Mouse (Mus musculus) Patski (cell line): ENCODE data around the gene Sipa1l3. TPM values are rescaled to one million over a fixed set of nuclear protein-coding genes. Genes with fewer than 3 reads are reported as not detected.

Experiments
- ATAC-seq: fragments of 100-300 bp; one replicate; pipeline ENCODE4 v1.8.0; 2021
- CTCF ChIA-PET: fragments of 350-600 bp; sonication (Branson Sonifier 250); formaldehyde crosslinking; loops from one replicate; lab custom pipeline; 2022; ENCODE audit warnings: inconsistent platforms; lab: Charles Lee
- POLR2A ChIA-PET: fragments of 350-600 bp; sonication (Branson Sonifier 250); formaldehyde crosslinking; loops from one replicate; lab custom pipeline; 2022; ENCODE audit warnings: antibody characterized with exemption, inconsistent platforms; lab: Charles Lee
- DNase-seq: peaks from one replicate; pipeline ENCODE4 v3.0.0-alpha.2; 2011; ENCODE audit warnings: low read depth, low spot score
- H3K27me3 ChIP-seq: fragments of 371-371 bp; one replicate; pipeline ENCODE4 v1.5.1; 2021
- CTCF ChIP-seq: fragments of 100-300 bp; IDR thresholded peaks from one replicate; pipeline ENCODE4 v1.5.1; 2021
- in situ Hi-C: fragments of 300-500 bp; cut with MboI; formaldehyde crosslinking; loops from 3 replicates; pipeline ENCODE4 v1.11.1; 2018; ENCODE audit warnings: low pct_unique_long_range_greater_than_20kb, mixed read lengths
- polyA plus RNA-seq: library from polyadenylated mRNA; unstranded; gene quantifications from one replicate; pipeline ENCODE4 v1.2.3, GENCODE M21; 2021

Sipa1l3 gene
- 27.2 TPM for polyA plus RNA-seq

DNA sequence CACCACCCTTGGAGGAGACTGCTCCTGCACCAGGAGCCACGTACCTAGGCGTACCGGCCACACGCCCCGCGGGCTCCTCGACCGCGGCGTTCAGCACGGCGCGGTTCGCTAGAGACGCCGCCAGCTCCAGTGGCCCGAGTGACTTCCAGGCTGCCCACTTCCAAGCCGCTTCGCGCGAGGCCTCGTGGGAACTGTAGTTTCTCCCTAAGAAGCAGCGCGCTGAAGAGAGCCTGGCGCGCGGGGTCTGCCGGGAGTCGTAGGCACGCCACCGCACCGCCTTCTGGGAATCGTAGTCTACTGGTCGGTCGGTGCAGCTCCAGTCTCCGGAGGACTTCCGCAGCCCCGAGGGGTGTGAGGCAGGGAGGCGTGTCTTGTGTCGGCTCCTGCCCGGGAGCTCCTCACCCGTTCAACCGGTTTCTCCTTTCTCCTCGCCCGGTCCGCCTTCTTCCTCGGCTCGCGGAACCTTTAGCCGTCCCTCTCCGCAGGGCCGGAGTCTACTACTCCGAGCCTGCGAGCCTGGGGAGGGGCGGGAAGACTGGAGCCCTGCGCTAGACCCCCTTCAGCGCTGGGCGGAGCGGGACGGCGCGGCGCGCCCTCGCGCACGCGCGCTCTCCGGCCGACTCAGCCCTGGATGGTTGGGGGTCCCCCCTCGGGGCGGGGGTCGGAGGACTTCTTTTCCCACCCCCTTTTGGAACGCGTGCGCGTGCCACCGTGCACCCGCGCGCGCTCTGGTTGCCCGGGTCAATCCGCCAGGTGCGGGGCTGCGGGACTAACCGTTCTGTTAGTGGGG is at the start of gene Sipa1l3:
Sipa1l3 (minus strand) TSS at position 221 of the 790 bp plus-strand sequence.
- DNase-seq: peak; percentile 71
- ChIA-PET CTCF (interaction anchor here (0.9 to 8.3 kb wide), 7 partner anchors 13 to 142 kb away, joined by 3 to 89 read pairs (median 4); no protein-coding TSS in a partner anchor), POLR2A (interaction anchor here (0.5 to 1.9 kb wide), 8 partner anchors 12 to 216 kb away, joined by 3 to 7 read pairs (median 4); no protein-coding TSS in a partner anchor)
- no peak for TF ChIP-seq CTCF
- in situ Hi-C loops: no loop called here
- peak; percentile 95 for ATAC-seq
- no peaks in the 10 kb centered on the region for H3K27me3 ChIP-seq

DNA sequence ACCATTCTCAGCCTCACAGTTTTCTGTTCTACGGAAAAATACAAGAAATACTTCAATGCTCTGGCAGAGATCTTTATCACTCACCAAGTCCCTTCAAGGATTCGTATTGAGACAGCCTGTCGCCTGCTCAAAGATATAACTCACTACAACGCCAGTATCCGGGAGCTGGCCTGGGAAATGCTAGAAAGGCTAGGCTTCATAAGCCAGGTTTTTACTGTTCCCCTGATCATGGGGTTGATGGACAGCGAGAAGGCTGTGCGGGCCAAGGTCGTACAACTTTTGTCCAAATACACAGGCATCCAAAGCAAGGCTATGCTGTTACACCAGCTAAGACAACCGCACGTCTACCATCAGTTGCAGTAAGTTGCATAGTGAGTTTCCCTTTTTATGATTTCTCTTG is 44.6 kb upstream of the Sipa1l3 start:
- in situ Hi-C loops: loop anchor here (10.0 to 25.0 kb wide), 2 partner anchors 122 to 1076 kb away; no protein-coding TSS in a partner anchor
- DNase-seq (no peak), ATAC-seq (no peak)
- CTCF ChIA-PET: no interaction called here
- POLR2A ChIA-PET: no interaction called here
- no peak for TF ChIP-seq CTCF
- H3K27me3 ChIP-seq: no peaks in the 10 kb centered on the region

DNA sequence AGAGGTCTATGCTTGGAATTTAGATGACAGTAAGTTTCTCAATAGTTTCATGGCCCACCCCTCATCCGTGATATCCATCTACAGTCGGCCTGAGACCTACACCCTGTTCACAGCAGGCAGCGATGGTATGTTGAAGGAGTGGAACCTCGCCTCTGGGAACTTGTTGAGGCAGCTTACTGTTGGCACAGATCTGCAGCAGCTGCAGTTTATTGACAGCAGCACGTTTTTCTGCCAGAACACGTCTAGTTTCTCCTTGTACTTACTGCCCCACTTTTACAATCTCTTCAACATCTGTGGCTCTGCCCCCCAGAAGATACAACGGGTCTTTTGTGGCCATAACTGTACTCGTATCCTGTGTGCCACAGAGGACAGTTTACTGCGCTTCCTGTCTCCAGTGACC is 42.6 kb upstream of the Sipa1l3 start:
- TF ChIP-seq CTCF: no peak
- H3K27me3 ChIP-seq: no peaks in the 10 kb centered on the region
- no peak for DNase-seq
- in situ Hi-C loops: loop anchor here (10.0 to 25.0 kb wide), 2 partner anchors 124 to 1074 kb away; no protein-coding TSS in a partner anchor
- ChIA-PET CTCF (no interaction called here), POLR2A (no interaction called here)
- ATAC-seq: no peak

DNA sequence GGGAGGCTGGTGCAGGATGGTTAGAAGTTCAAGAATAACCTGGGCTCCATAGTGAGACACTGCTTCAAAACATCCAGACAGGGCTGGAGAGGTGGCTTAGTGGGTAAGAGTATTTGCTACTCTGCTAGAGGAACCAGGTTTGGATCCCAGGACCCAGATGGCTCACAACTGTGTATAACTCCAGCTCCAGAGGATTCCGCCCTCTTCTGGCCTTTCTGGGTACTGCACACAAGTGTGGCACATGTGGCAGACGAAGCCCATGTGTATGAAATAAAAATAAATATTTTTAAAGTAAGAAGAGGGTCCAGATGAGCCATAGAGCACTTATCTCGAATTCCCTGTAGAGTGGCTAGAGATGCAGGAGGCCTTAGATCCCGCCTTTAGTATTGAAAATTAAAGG is 40.8 kb upstream of the Sipa1l3 start:
- POLR2A ChIA-PET: no interaction called here
- DNase-seq: no peak
- no peak for ATAC-seq
- CTCF ChIA-PET: no interaction called here
- in situ Hi-C loops: loop anchor here (25.0 kb wide), 1 partner anchor 1072 kb away; no protein-coding TSS in a partner anchor
- TF ChIP-seq CTCF: peak; percentile 35
- no peaks in the 10 kb centered on the region for H3K27me3 ChIP-seq

DNA sequence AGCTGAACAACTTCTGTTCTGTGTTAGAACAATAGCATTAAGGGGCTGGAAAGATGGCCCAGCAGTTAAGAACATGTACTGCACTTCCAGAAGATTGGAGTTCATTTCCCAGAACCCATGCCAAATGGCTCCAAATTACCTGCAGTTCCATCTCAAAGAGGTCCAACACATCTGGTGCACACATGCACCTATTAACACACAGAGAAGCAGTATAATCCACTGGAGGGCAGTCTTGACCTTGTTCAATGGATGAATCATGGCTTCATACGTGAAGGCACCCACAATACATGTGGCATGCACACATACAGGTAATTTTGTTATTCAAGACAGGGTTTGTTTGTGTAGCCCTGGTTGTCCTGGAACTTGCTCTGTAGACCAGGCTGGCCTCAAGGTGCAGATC is 40.3 kb upstream of the Sipa1l3 start:
- in situ Hi-C loops: loop anchor here (25.0 kb wide), 1 partner anchor 1071 kb away; no protein-coding TSS in a partner anchor
- DNase-seq (no peak), ATAC-seq (no peak)
- CTCF ChIA-PET: no interaction called here
- POLR2A ChIA-PET: no interaction called here
- no peaks in the 10 kb centered on the region for H3K27me3 ChIP-seq
- peak; percentile 48 for TF ChIP-seq CTCF

DNA sequence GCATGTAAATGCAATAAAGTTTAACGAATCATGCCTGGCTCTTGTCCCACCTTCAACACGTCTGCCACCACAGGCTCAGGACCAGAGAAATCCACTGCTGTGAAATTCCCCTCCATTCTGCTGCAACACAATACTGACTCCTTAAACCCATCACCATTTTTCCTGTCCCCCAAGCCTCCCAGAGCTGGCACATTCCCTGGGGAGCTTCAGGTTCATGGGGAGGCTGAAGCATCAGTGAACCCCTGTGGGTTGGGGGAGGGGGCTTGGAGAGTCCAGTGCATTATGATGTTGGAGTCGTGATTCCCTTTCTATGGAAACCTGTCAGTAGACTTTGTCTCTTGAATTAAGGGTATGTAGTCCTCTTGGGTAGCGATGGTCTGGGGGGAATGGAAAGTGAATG is 37.8 kb upstream of the Sipa1l3 start:
- TF ChIP-seq CTCF: no peak
- ChIA-PET POLR2A (no interaction called here), CTCF (no interaction called here)
- in situ Hi-C loops: loop anchor here (25.0 kb wide), 1 partner anchor 1069 kb away; no protein-coding TSS in a partner anchor
- DNase-seq: no peak
- ATAC-seq: no peak
- H3K27me3 ChIP-seq: no peaks in the 10 kb centered on the region

DNA sequence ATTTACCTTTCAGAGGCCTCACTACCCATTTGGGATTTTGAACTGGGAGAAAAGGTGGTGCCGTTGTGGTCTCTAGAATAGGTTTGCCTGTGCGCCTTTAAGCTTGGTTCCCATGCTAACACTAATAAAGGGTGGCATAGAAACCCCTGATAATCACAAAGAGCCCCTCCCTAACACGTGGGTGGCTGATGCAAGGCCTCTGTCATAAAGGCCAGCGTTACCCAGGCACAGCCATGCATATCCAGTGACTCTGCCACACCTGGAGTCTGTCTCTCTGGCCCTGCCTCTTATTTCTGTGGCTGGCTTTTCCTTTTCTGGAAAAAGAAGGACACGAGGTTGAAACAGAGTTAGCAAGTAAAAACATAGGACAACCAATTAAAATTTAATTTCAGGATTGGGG is 37.1 kb upstream of the Sipa1l3 start:
- in situ Hi-C loops: loop anchor here (25.0 kb wide), 1 partner anchor 1068 kb away; no protein-coding TSS in a partner anchor
- ATAC-seq: no peak

DNA sequence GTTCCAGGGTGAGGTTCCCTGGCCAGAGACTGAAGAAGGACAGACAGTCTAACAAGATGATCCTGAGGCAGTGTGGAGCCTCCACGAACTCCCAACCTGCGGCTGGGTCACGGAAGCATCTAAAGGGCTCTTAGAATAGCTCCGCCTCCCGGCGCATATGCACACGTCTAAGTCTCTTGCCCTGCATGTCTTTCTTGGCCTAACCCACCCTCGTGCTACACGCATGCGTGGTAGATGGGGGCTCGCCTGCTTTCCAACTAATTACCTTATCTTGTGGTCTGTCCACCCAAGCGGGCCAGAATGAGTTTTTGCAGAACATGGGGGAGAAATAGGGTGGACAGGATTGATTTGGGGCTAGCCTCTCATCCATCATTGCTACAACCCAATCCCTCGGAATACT is 36.6 kb upstream of the Sipa1l3 start:
- no peak for DNase-seq
- ChIA-PET POLR2A (no interaction called here), CTCF (interaction anchor here (0.6 kb wide), 1 partner anchor 32 kb away, joined by 3 read pairs; no protein-coding TSS in a partner anchor)
- TF ChIP-seq CTCF: no peak
- in situ Hi-C loops: loop anchor here (25.0 kb wide), 1 partner anchor 1068 kb away; no protein-coding TSS in a partner anchor
- no peaks in the 10 kb centered on the region for H3K27me3 ChIP-seq
- no peak for ATAC-seq

More for the DNA sequence above, 37.1 kb upstream of the Sipa1l3 start:
- no peak for DNase-seq
- ChIA-PET CTCF (interaction anchor here (0.6 kb wide), 1 partner anchor 32 kb away, joined by 3 read pairs; no protein-coding TSS in a partner anchor), POLR2A (no interaction called here)
- H3K27me3 ChIP-seq: no peaks in the 10 kb centered on the region
- no peak for TF ChIP-seq CTCF

DNA sequence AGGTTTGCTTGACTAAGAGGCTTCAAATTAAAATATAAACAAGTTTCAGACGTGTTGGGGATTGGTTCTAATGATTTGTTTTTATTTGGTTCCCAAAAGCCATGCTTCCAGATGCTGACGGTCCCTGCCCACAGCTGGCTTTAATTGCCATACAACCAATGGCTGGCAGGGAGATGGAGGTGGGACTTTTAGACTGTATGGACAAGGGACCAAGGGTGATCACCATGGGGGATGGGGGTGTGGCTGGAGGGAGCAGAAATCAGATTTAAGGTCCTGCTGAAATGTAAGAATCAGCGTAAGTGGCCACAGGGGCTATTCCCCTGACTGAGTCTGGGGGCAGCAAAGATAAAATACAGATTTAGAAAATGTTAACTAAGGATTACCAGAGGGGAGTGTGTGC is 32.2 kb upstream of the Sipa1l3 start:
- DNase-seq: no peak
- TF ChIP-seq CTCF: no peak
- POLR2A ChIA-PET: interaction anchor here (0.6 kb wide), 1 partner anchor 9 kb away, joined by 10 read pairs; no protein-coding TSS in a partner anchor
- in situ Hi-C loops: loop anchor here (25.0 kb wide), 1 partner anchor 1063 kb away; no protein-coding TSS in a partner anchor
- no peaks in the 10 kb centered on the region for H3K27me3 ChIP-seq
- no peak for ATAC-seq
- CTCF ChIA-PET: no interaction called here

DNA sequence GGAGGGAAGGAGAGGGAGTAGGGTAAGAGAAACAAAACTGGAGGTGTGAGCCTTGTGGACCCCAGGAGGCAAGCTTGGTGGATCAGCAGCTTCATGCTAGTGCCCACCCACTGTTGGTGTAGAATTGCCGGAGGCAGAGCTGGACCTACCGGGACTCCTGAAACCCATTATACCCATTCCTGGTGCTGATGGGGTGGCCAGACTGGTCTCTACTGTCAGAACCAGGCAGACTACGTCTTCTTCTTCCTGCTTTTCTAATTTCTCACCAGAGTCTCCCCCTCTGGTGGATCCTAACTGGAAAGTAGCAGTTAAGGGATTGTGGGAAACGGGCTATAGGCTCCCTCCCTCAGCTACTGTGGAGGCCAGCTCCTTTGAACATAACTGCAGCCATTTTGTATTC is 23.2 kb upstream of the Sipa1l3 start:
- no peak for DNase-seq
- H3K27me3 ChIP-seq: peaks cover 2% of the 10 kb centered on the region
- CTCF ChIA-PET: interaction anchor here (0.9 kb wide), 1 partner anchor 17 kb away, joined by 3 read pairs; no protein-coding TSS in a partner anchor
- no peak for TF ChIP-seq CTCF
- POLR2A ChIA-PET: interaction anchor here (0.7 kb wide), 1 partner anchor 9 kb away, joined by 10 read pairs; no protein-coding TSS in a partner anchor
- in situ Hi-C loops: loop anchor here (25.0 kb wide), 1 partner anchor 429 kb away; no protein-coding TSS in a partner anchor
- ATAC-seq: no peak
